Mouse (Mus musculus): ENCODE measurements around the gene Pnmt. TPM values are rescaled to one million over a fixed set of nuclear protein-coding genes. Genes with fewer than 3 reads are reported as not detected.
"Not testable (repeated sequence)": the region's sequence is repeated elsewhere in the genome, so short reads cannot be mapped to it uniquely, and the experiment has no call there.

The Pnmt gene
- polyA plus RNA-seq, 2 experiments from 2014 or later, result not detected

- ATAC-seq, result peak; percentile 81
Observed at GRCm38 (mm10) chr11:98358161-98359083, 27.8 kb upstream of the Pnmt start, which contains the start of gene Stard3. Stard3 (plus strand) TSS chr11:98358368.

GRCm38 (mm10) chr11:98360866-98361521 lies 25.3 kb upstream of the Pnmt start:
- ATAC-seq, result no peak

- no peak for ATAC-seq
Observed at GRCm38 (mm10) chr11:98363817-98364216, 22.4 kb upstream of the Pnmt start.

- no peak for ATAC-seq
Observed at GRCm38 (mm10) chr11:98364410-98364809, 21.8 kb upstream of the Pnmt start.

- no peak for ATAC-seq
Observed at GRCm38 (mm10) chr11:98366290-98366689, 20.0 kb upstream of the Pnmt start.

- no peak for ATAC-seq
Observed at GRCm38 (mm10) chr11:98367171-98367862, 18.9 kb upstream of the Pnmt start.

- ATAC-seq, result no peak
Observed at GRCm38 (mm10) chr11:98367863-98368186, 18.4 kb upstream of the Pnmt start.

- ATAC-seq, result no peak
Observed at GRCm38 (mm10) chr11:98369337-98369736, 16.9 kb upstream of the Pnmt start.

- ATAC-seq, result no peak
Observed at GRCm38 (mm10) chr11:98370588-98370987, 15.7 kb upstream of the Pnmt start.

GRCm38 (mm10) chr11:98371556-98372240 lies 14.6 kb upstream of the Pnmt start:
- ATAC-seq, result no peak

- ATAC-seq, result no peak
Observed at GRCm38 (mm10) chr11:98372406-98372805, 13.8 kb upstream of the Pnmt start.

- no peak for ATAC-seq
Observed at GRCm38 (mm10) chr11:98373244-98373643, 13.0 kb upstream of the Pnmt start.

GRCm38 (mm10) chr11:98374266-98374665 lies 12.0 kb upstream of the Pnmt start:
- ATAC-seq, result no peak

GRCm38 (mm10) chr11:98376756-98377155 lies 9.5 kb upstream of the Pnmt start:
- no peak for ATAC-seq

GRCm38 (mm10) chr11:98377787-98378186 lies 8.5 kb upstream of the Pnmt start:
- no peak for ATAC-seq

GRCm38 (mm10) chr11:98379379-98379778 lies 6.9 kb upstream of the Pnmt start:
- ATAC-seq, result no peak

- ATAC-seq, result no peak
Observed at GRCm38 (mm10) chr11:98380106-98380505, 6.1 kb upstream of the Pnmt start.

- no peak for ATAC-seq
Observed at GRCm38 (mm10) chr11:98381651-98382050, 4.6 kb upstream of the Pnmt start.

GRCm38 (mm10) chr11:98382405-98382804 lies 3.8 kb upstream of the Pnmt start:
- not testable (repeated sequence) for ATAC-seq

GRCm38 (mm10) chr11:98383261-98384030 lies 2.8 kb upstream of the Pnmt start, which contains the start of gene Tcap:
Tcap (plus strand) TSS chr11:98383811.
- ATAC-seq, result no peak

- ATAC-seq, result no peak
Observed at GRCm38 (mm10) chr11:98384216-98384615, 2.0 kb upstream of the Pnmt start.
